Mouse (Mus musculus) liver, embryonic 14.5 days (tissue): ENCODE measurements around the gene Gm867. TPM values are rescaled to one million over a fixed set of nuclear protein-coding genes. Genes with fewer than 3 reads are reported as not detected.

ENCODE experiments used
- ATAC-seq: fragments of 200-750 bp; cut with Nextera tagmentation; 2 replicates; pipeline ENCODE4 v1.8.0; 2017; ENCODE audit warnings: moderate number of reproducible peaks, mild to moderate bottlenecking, moderate library complexity; ENCODE audit not compliant: insufficient read depth
- DNase-seq, 3 experiments: peaks; one replicate each; pipeline ENCODE4 v3.0.0-alpha.2; 2012 to 2013; ENCODE audit warnings: low read depth in 3 of 3, low spot score in 3 of 3
- H3K27ac ChIP-seq: fragments of 300-500 bp; sonication (generic); 2 replicates; pipeline ENCODE4 v1.5.1; 2014; ENCODE audit warnings: moderate library complexity, mild to moderate bottlenecking, control low read depth, inconsistent platforms
- H3K27me3 ChIP-seq: fragments of 300-500 bp; sonication (generic); 2 replicates; pipeline ENCODE4 v1.6.1; 2014; ENCODE audit warnings: mild to moderate bottlenecking, low read length, moderate library complexity; ENCODE audit not compliant: control insufficient read depth, insufficient read depth
- H3K36me3 ChIP-seq: fragments of 300-500 bp; sonication (generic); replicated peaks from 2 replicates; pipeline ENCODE4 v1.6.1; 2014; ENCODE audit warnings: low read depth; ENCODE audit not compliant: control insufficient read depth, insufficient read depth
- H3K4me1 ChIP-seq, 2 experiments: fragments of 200-500 bp in 1 of 2; fragments of 300-500 bp in 1 of 2; sonication (generic) in 1 of 2; replicated peaks; 2 replicates each; pipeline ENCODE4 v1.6.1; 2012 to 2014; ENCODE audit warnings: antibody characterized with exemption in 1 of 2, inconsistent platforms in 1 of 2, low read length in 1 of 2; ENCODE audit not compliant: control insufficient read depth in 2 of 2, insufficient read depth in 2 of 2
- H3K4me2 ChIP-seq: fragments of 300-500 bp; sonication (generic); 2 replicates; pipeline ENCODE4 v1.6.1; 2014; ENCODE audit warnings: low read depth, mild to moderate bottlenecking, control low read depth, moderate library complexity
- H3K4me3 ChIP-seq, 2 experiments: fragments of 200-500 bp in 1 of 2; fragments of 300-500 bp in 1 of 2; sonication (generic) in 1 of 2; 2 replicates each; pipeline ENCODE4 v1.5.1; 2012 to 2014; ENCODE audit warnings: low read depth in 2 of 2, low read length in 2 of 2, mild to moderate bottlenecking in 2 of 2, control low read depth in 1 of 2, inconsistent platforms in 1 of 2, moderate library complexity in 1 of 2; ENCODE audit not compliant: insufficient read depth in 1 of 2
- H3K9ac ChIP-seq: fragments of 300-500 bp; sonication (generic); replicated peaks from 2 replicates; pipeline ENCODE4 v1.6.1; 2014; ENCODE audit warnings: mild to moderate bottlenecking, control low read depth, moderate library complexity
- H3K9me3 ChIP-seq: fragments of 300-500 bp; sonication (generic); 2 replicates; pipeline ENCODE4 v1.6.1; 2016; ENCODE audit warnings: low read length, mixed read lengths; ENCODE audit not compliant: control insufficient read depth
- CTCF ChIP-seq: IDR thresholded peaks from 2 replicates; pipeline ENCODE4 v1.5.1; 2016; ENCODE audit warnings: antibody characterized with exemption, low read depth, control low read depth
- EP300 ChIP-seq: IDR thresholded peaks from 2 replicates; pipeline ENCODE4 v1.6.1; 2016; ENCODE audit warnings: antibody characterized with exemption, low read depth
- WGBS: fragments of 180-500 bp; shearing (Covaris S2); extraction: QIAGEN DNeasy Blood & Tissue Kit; methylation state at CpG from one replicate; pipeline ENCODE4 v1.1.7; 2014; ENCODE audit not compliant: insufficient replicate concordance; 5-methylcytosine and 5-hydroxymethylcytosine counted together
- polyA plus RNA-seq, 2 experiments: library from polyadenylated mRNA; depleted of rRNA in 1 of 2; stranded (reverse) in 1 of 2; unstranded in 1 of 2; fragments of >200 nt; fragmentation: Nextera tagmentation in 1 of 2; extraction: Ambion mirVana in 1 of 2; gene quantifications; 2 replicates each; pipeline versions ENCODE4 v1.2.1 to v1.2.3; 2012 to 2014

Gm867 gene
- polyA plus RNA-seq, 2 experiments = 20.9 to 27.6 TPM

DNA sequence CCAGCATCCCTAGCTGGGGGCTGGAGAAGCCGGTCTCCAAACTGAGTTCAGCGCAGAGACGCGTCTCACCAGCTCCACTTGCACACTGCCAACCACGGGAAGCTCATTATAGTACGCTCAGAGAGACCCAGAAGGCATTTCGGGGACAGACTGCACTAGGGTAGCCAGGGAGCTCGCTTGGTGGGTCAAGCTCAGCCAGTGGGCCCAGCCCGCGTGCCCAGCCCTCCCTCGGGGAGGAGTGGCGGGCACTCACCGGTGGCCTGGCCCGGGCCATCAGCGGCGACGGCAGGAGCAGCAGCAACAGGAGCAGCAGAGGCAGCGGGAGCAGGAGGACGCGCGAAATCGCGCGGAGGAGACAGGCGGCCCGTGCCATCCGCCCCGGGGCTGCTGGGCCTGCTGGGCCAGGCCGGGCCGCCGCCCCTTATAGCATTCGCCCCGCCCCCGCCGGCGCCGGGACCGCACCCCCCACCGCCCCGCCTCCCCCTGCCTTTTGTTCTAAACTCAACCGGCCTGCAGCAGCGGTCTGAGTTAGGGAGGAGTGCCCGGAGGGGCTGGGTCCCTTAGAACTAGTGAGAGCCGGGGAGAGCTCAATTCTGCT lies 8.3 kb downstream of the Gm867 start:
- Histone ChIP-seq H3K4me3 (peak overlapping the region; percentile 35 to 51), H3K9ac (no peak overlapping the region; the same call in 1 of the 2 replicates), H3K4me1 (peaks cover 14 to 23% of the 10 kb centered on the region in 2 experiments), H3K36me3 (peaks cover 2% of the 10 kb centered on the region; the same call in 1 of the 2 replicates), H3K27me3 (peaks cover 42% of the 10 kb centered on the region), H3K27ac (no peak overlapping the region), H3K9me3 (no peaks in the 10 kb centered on the region), H3K4me2 (peak overlapping the region; percentile 67)
- 2% methylated on average over 40 of the region's 44 CpGs for WGBS
- TF ChIP-seq CTCF (no peak), EP300 (no peak)
- DNase-seq (no peak), ATAC-seq (peak; percentile 14; the same call in 1 of the 2 replicates)

DNA sequence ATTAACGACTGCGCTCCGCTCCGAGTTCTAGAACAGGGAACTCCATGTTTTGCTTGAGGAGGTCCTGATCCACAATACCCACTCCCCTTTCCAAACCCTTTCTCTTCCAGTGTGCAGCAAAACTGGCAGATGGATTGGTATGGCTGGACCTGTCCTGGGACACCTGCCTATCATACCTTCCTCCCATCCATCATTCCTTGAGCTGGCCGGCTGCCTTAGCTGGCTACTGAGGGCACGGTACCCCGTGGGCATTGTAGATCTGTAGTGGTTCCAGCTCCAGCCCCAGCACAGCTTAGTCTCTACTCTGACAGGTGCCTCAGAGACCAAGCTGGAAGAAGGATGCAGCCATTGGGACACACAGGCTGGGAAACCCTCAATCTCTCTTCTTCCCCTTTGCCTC lies 9.2 kb downstream of the Gm867 start:
- Histone ChIP-seq H3K9me3 (no peaks in the 10 kb centered on the region), H3K4me1 (peaks cover 5 to 17% of the 10 kb centered on the region in 2 experiments), H3K36me3 (no peaks in the 10 kb centered on the region), H3K9ac (no peak overlapping the region), H3K4me2 (no peak overlapping the region), H3K27me3 (peaks cover 42% of the 10 kb centered on the region), H3K4me3 (no peak overlapping the region), H3K27ac (no peak overlapping the region)
- no peak for DNase-seq
- ATAC-seq = no peak
- WGBS = 25% methylated on average over 7 of the region's 7 CpGs
- TF ChIP-seq EP300 (no peak), CTCF (no peak)

DNA sequence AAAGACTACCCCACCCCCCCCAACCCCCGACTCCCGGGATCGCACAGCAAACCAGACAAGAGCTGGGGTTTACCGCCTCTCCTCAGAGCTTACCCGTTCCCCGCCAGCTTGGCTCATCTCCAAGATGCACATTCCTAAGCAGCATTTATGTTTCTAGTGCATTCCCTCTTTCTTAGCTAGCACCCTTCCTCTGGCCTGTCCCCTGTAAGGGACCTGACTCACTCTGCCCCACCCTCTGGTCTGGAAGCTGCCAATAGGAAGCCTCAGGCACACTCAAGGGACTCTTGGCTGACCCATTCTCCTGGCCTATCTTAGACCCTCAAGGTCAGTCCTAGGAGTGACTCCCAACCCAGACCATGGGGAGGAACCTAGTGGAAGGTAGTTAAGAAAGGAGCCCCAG lies 10.2 kb downstream of the Gm867 start:
- H3K36me3 ChIP-seq = no peaks in the 10 kb centered on the region
- no peak overlapping the region for H3K4me3 ChIP-seq
- H3K27ac ChIP-seq = no peak overlapping the region
- no peak overlapping the region for H3K9ac ChIP-seq
- no peaks in the 10 kb centered on the region for H3K9me3 ChIP-seq
- H3K4me1 ChIP-seq = peaks cover 2 to 14% of the 10 kb centered on the region in 2 experiments
- H3K27me3 ChIP-seq = peaks cover 42% of the 10 kb centered on the region
- 31% methylated on average over 6 of the region's 6 CpGs for WGBS
- ATAC-seq (no peak), DNase-seq (no peak)
- no peak overlapping the region for H3K4me2 ChIP-seq
- no peak for TF ChIP-seq EP300
- TF ChIP-seq CTCF = no peak

DNA sequence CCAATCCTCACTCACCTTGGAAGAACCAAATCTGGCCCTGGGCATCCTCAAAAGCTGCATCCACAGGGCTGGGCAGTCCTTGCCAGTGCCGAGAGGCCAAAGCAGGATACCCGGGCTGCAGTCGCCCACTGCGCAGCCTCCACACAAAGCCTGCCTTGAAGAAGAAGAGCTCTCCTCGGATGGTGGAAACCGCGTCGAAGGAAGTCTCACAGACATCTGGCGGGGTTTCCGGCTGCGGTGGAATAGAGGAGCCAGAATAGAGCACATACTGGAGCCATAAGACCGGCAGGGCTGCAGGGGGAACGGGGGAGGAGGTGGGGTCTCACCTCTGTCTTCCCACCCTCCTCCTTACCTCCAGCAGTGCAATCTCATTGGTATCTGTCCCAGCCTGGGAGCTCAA lies 14.1 kb downstream of the Gm867 start:
- Histone ChIP-seq H3K9me3 (no peaks in the 10 kb centered on the region), H3K4me3 (no peak overlapping the region), H3K36me3 (no peaks in the 10 kb centered on the region), H3K4me2 (no peak overlapping the region), H3K9ac (no peak overlapping the region), H3K4me1 (peaks cover 4 to 9% of the 10 kb centered on the region in 2 experiments), H3K27me3 (peaks cover 23% of the 10 kb centered on the region), H3K27ac (no peak overlapping the region)
- WGBS = 50% methylated on average over 13 of the region's 13 CpGs
- ATAC-seq (no peak), DNase-seq (no peak)
- TF ChIP-seq CTCF (no peak), EP300 (no peak)

DNA sequence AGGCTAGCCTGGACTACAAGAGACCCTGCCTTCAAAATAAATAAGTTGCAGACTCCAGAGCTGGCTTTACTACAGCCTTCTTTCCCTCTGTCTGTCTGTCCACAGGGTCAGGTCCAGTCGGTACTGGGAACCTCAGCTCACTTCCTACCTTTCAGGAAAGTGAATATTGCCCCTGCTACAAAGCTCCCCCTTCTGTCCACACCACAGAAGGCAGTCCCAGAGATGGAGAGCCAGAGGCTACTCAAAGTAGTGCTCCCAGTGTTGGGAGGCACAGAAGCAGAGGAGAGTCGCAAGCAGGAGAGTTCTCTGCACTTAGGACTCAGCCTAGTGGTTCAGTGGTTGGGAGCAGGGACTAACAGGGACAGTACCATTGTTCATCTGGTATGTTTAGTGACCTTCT lies 16.1 kb downstream of the Gm867 start:
- 54% methylated on average over 2 of the region's 2 CpGs for WGBS
- DNase-seq = no peak

More for the DNA sequence above, 16.1 kb downstream of the Gm867 start:
- H3K4me2 ChIP-seq = no peak overlapping the region
- peaks cover 11 to 12% of the 10 kb centered on the region in 2 experiments for H3K4me1 ChIP-seq
- ATAC-seq = no peak
- no peak overlapping the region for H3K27ac ChIP-seq
- H3K4me3 ChIP-seq = no peak overlapping the region
- H3K9me3 ChIP-seq = no peaks in the 10 kb centered on the region
- H3K36me3 ChIP-seq = peaks cover 2% of the 10 kb centered on the region; the same call in 1 of the 2 replicates
- H3K27me3 ChIP-seq = peaks cover 2% of the 10 kb centered on the region; the same call in 1 of the 2 replicates
- H3K9ac ChIP-seq = no peak overlapping the region
- TF ChIP-seq CTCF (peak; percentile 58), EP300 (no peak)
